Mouse (Mus musculus): ENCODE measurements around the gene Hcrtr1. TPM values are rescaled to one million over a fixed set of nuclear protein-coding genes. Genes with fewer than 3 reads are reported as not detected.

Hcrtr1 gene
- polyA plus RNA-seq, 1 experiment from 2014 or later, result not detected

- peak; percentile 59 for ATAC-seq (replicated peaks; ENCODE audit: insufficient number of reproducible peaks, insufficient read depth, low FRiP score, low read depth)
- Histone ChIP-seq H3K9ac (peak overlapping the region; percentile 36), H3K4me2 (peak overlapping the region; percentile 68)
These were observed 532 bp downstream of the Hcrtr1 start for GRCm38 (mm10) chr4:130138441-130139213.

GRCm38 (mm10) chr4:130133399-130133798, 5.8 kb downstream of the Hcrtr1 start:
- no peaks in the 10 kb centered on the region for H3K36me3 ChIP-seq
- no peak overlapping the region for H3K4me2 ChIP-seq
- WGBS, result 31% methylated on average over 6 of the region's 6 CpGs
- no peak overlapping the region for H3K27ac ChIP-seq
- no peak overlapping the region for H3K4me3 ChIP-seq
- peaks cover 20% of the 10 kb centered on the region for H3K27me3 ChIP-seq
- H3K9ac ChIP-seq, result no peak overlapping the region
- H3K9me3 ChIP-seq (replicated peaks), result no peaks in the 10 kb centered on the region
- H3K4me1 ChIP-seq (replicated peaks), result peaks cover 10% of the 10 kb centered on the region
- ATAC-seq (replicated peaks; ENCODE audit: insufficient number of reproducible peaks, insufficient read depth, low FRiP score, low read depth), result no peak; the same call in 1 of the 2 replicates

More at GRCm38 (mm10) chr4:130138441-130139213, 532 bp downstream of the Hcrtr1 start:
- H3K27me3 ChIP-seq, result peaks cover 64% of the 10 kb centered on the region
- no peaks in the 10 kb centered on the region for H3K36me3 ChIP-seq
- peaks cover 18% of the 10 kb centered on the region for H3K4me1 ChIP-seq (replicated peaks)
- no peaks in the 10 kb centered on the region for H3K9me3 ChIP-seq (replicated peaks)
- WGBS, result under 1% methylated on average over 50 of the region's 57 CpGs
- no peak overlapping the region for H3K27ac ChIP-seq
- peak overlapping the region; percentile 40 for H3K4me3 ChIP-seq

GRCm38 (mm10) chr4:130131448-130132105, 7.6 kb downstream of the Hcrtr1 start:
- no peak for ATAC-seq (replicated peaks; ENCODE audit: insufficient number of reproducible peaks, insufficient read depth, low FRiP score, low read depth)
- H3K36me3 ChIP-seq, result peaks cover 13% of the 10 kb centered on the region
- H3K4me1 ChIP-seq (replicated peaks), result peaks cover 5% of the 10 kb centered on the region; the same call in 1 of the 2 replicates
- H3K4me3 ChIP-seq, result no peak overlapping the region
- H3K9me3 ChIP-seq (replicated peaks), result no peaks in the 10 kb centered on the region
- no peak overlapping the region for H3K27ac ChIP-seq
- H3K4me2 ChIP-seq, result no peak overlapping the region
- H3K27me3 ChIP-seq, result peaks cover 3% of the 10 kb centered on the region
- WGBS, result 90% methylated on average over 7 of the region's 7 CpGs
- H3K9ac ChIP-seq, result no peak overlapping the region

GRCm38 (mm10) chr4:130130641-130131350, 8.4 kb downstream of the Hcrtr1 start:
- H3K9ac ChIP-seq, result no peak overlapping the region

GRCm38 (mm10) chr4:130130082-130130481, 9.1 kb downstream of the Hcrtr1 start:
- Histone ChIP-seq H3K4me3 (no peak overlapping the region), H3K9me3 (replicated peaks) (no peaks in the 10 kb centered on the region), H3K27ac (no peak overlapping the region), H3K27me3 (no peaks in the 10 kb centered on the region), H3K9ac (no peak overlapping the region), H3K4me2 (no peak overlapping the region), H3K36me3 (peaks cover 28% of the 10 kb centered on the region), H3K4me1 (replicated peaks) (peaks cover 5% of the 10 kb centered on the region; the same call in 1 of the 2 replicates)
- ATAC-seq (replicated peaks; ENCODE audit: insufficient number of reproducible peaks, insufficient read depth, low FRiP score, low read depth), result no peak
- 85% methylated on average over 10 of the region's 10 CpGs for WGBS

More at GRCm38 (mm10) chr4:130130641-130131350, 8.4 kb downstream of the Hcrtr1 start:
- no peak overlapping the region for H3K27ac ChIP-seq
- no peaks in the 10 kb centered on the region for H3K9me3 ChIP-seq (replicated peaks)
- 61% methylated on average over 13 of the region's 13 CpGs for WGBS
- H3K4me1 ChIP-seq (replicated peaks), result peaks cover 5% of the 10 kb centered on the region; the same call in 1 of the 2 replicates
- no peak overlapping the region for H3K4me3 ChIP-seq
- H3K4me2 ChIP-seq, result no peak overlapping the region
- peaks cover 20% of the 10 kb centered on the region for H3K36me3 ChIP-seq
- H3K27me3 ChIP-seq, result no peaks in the 10 kb centered on the region; the same call in 1 of the 2 replicates
- no peak for ATAC-seq (replicated peaks; ENCODE audit: insufficient number of reproducible peaks, insufficient read depth, low FRiP score, low read depth)

- no peak overlapping the region for H3K27ac ChIP-seq
- WGBS, result 70% methylated on average over 5 of the region's 5 CpGs
- no peak overlapping the region for H3K9ac ChIP-seq
- no peak overlapping the region for H3K4me2 ChIP-seq
- no peak for ATAC-seq (replicated peaks; ENCODE audit: insufficient number of reproducible peaks, insufficient read depth, low FRiP score, low read depth)
- H3K4me3 ChIP-seq, result no peak overlapping the region
- no peaks in the 10 kb centered on the region for H3K27me3 ChIP-seq
- H3K4me1 ChIP-seq (replicated peaks), result peaks cover 5% of the 10 kb centered on the region; the same call in 1 of the 2 replicates
- H3K9me3 ChIP-seq (replicated peaks), result no peaks in the 10 kb centered on the region
- H3K36me3 ChIP-seq, result peaks cover 39% of the 10 kb centered on the region
These were observed 10.3 kb downstream of the Hcrtr1 start for GRCm38 (mm10) chr4:130128907-130129306.

- H3K27ac ChIP-seq, result no peak overlapping the region
- WGBS, result 64% methylated on average over 5 of the region's 5 CpGs
- no peaks in the 10 kb centered on the region for H3K27me3 ChIP-seq
- peaks cover 55% of the 10 kb centered on the region for H3K36me3 ChIP-seq
- H3K4me3 ChIP-seq, result no peak overlapping the region
- ATAC-seq (replicated peaks; ENCODE audit: insufficient number of reproducible peaks, insufficient read depth, low FRiP score, low read depth), result no peak
- no peak overlapping the region for H3K9ac ChIP-seq
- no peak overlapping the region for H3K4me2 ChIP-seq
- no peaks in the 10 kb centered on the region for H3K9me3 ChIP-seq (replicated peaks)
- 0 out of 2 replicates have a peak, but pooled peaks cover 5% of the 10 kb centered on the region for H3K4me1 ChIP-seq (replicated peaks)
These were observed 13.2 kb downstream of the Hcrtr1 start for GRCm38 (mm10) chr4:130125935-130126334.

- H3K4me2 ChIP-seq, result no peak overlapping the region
- WGBS, result 80% methylated on average over 6 of the region's 6 CpGs
- no peak overlapping the region for H3K9ac ChIP-seq
- no peak overlapping the region for H3K4me3 ChIP-seq
- H3K36me3 ChIP-seq, result peaks cover 55% of the 10 kb centered on the region
- ATAC-seq (replicated peaks; ENCODE audit: insufficient number of reproducible peaks, insufficient read depth, low FRiP score, low read depth), result no peak
- no peaks in the 10 kb centered on the region for H3K9me3 ChIP-seq (replicated peaks)
- no peak overlapping the region for H3K27ac ChIP-seq
- no peaks in the 10 kb centered on the region for H3K27me3 ChIP-seq
- peaks cover 9% of the 10 kb centered on the region; the same call in 1 of the 2 replicates for H3K4me1 ChIP-seq (replicated peaks)
These were observed 14.0 kb downstream of the Hcrtr1 start for GRCm38 (mm10) chr4:130125164-130125563.

GRCm38 (mm10) chr4:130124110-130124509, 15.0 kb downstream of the Hcrtr1 start:
- H3K36me3 ChIP-seq, result peaks cover 55% of the 10 kb centered on the region
- H3K9ac ChIP-seq, result no peak overlapping the region
- WGBS, result 91% methylated on average over 4 of the region's 4 CpGs
- H3K27ac ChIP-seq, result no peak overlapping the region
- H3K4me3 ChIP-seq, result no peak overlapping the region
- H3K27me3 ChIP-seq, result no peaks in the 10 kb centered on the region
- no peak overlapping the region for H3K4me2 ChIP-seq
- H3K9me3 ChIP-seq (replicated peaks), result no peaks in the 10 kb centered on the region
- no peak for ATAC-seq (replicated peaks; ENCODE audit: insufficient number of reproducible peaks, insufficient read depth, low FRiP score, low read depth)
- H3K4me1 ChIP-seq (replicated peaks), result peaks cover 6% of the 10 kb centered on the region; the same call in 1 of the 2 replicates

- WGBS, result 86% methylated on average over 5 of the region's 5 CpGs
- H3K27me3 ChIP-seq, result no peaks in the 10 kb centered on the region
- no peak overlapping the region for H3K4me2 ChIP-seq
- H3K27ac ChIP-seq, result no peak overlapping the region
- H3K36me3 ChIP-seq, result peaks cover 56% of the 10 kb centered on the region
- H3K4me1 ChIP-seq (replicated peaks), result peaks cover 6% of the 10 kb centered on the region; the same call in 1 of the 2 replicates
- no peak overlapping the region for H3K4me3 ChIP-seq
- no peaks in the 10 kb centered on the region for H3K9me3 ChIP-seq (replicated peaks)
- no peak overlapping the region for H3K9ac ChIP-seq
- no peak for ATAC-seq (replicated peaks; ENCODE audit: insufficient number of reproducible peaks, insufficient read depth, low FRiP score, low read depth)
These were observed 16.1 kb downstream of the Hcrtr1 start for GRCm38 (mm10) chr4:130123020-130123419.

- Histone ChIP-seq H3K36me3 (peaks cover 48% of the 10 kb centered on the region), H3K27me3 (no peaks in the 10 kb centered on the region), H3K4me3 (no peak overlapping the region), H3K4me2 (no peak overlapping the region), H3K4me1 (replicated peaks) (peaks cover 6% of the 10 kb centered on the region; the same call in 1 of the 2 replicates), H3K27ac (no peak overlapping the region), H3K9ac (no peak overlapping the region), H3K9me3 (replicated peaks) (no peaks in the 10 kb centered on the region)
- no peak for ATAC-seq (replicated peaks; ENCODE audit: insufficient number of reproducible peaks, insufficient read depth, low FRiP score, low read depth)
- 75% methylated on average over 8 of the region's 8 CpGs for WGBS
These were observed 17.6 kb downstream of the Hcrtr1 start for GRCm38 (mm10) chr4:130121560-130121959.
